Mouse (Mus musculus) cerebellum, adult 2 months (tissue): ENCODE measurements around the gene S100a7a.

Experiments
- CTCF ChIP-seq: fragments of 200-500 bp; IDR thresholded peaks from 2 replicates; pipeline ENCODE4 v1.5.1; 2011; ENCODE audit warnings: low read depth, mild to moderate bottlenecking, control low read depth, low read length, moderate library complexity, borderline replicate concordance; ENCODE audit not compliant: insufficient read depth
- POLR2A ChIP-seq: fragments of 200-500 bp; IDR thresholded peaks from 2 replicates; pipeline ENCODE4 v1.6.1; 2011; ENCODE audit warnings: low read length, control low read depth, borderline replicate concordance; ENCODE audit not compliant: insufficient read depth

- TF ChIP-seq CTCF (no peak), POLR2A (no peak)
Observed at GRCm38 (mm10) chr3:90686835-90687234, 33.0 kb downstream of the S100a7a start.
